Mouse (Mus musculus): Measurements from ENCODE around the gene Rere. TPM values are rescaled to one million over a fixed set of nuclear protein-coding genes. Genes with fewer than 3 reads are reported as not detected.

Rere gene
- polyA plus RNA-seq, 1 experiment, result 42.0 TPM

DNA sequence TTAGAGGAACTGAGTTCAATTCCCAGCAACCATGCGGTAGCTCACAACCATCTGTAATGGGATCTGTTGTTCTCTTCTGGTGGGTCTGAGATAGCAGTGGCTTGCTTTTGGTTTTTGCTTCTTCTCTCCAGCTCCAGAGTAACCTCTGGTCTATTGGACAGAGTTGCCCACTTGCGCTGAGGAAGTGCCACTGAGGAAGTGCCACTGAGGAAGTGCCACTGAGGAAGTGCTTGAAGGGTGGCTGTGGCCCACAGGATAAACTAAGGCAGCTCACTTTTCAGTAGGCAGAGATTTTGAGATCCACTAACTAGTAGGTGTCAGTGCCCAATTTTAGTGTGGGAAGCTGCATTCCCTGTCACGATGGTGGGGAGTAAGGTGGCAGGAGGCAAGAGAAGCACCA lies 327.2 kb downstream of the Rere start:
- WGBS, result 94% methylated on average over 3 of the region's 3 CpGs
- H3K4me1 ChIP-seq (ENCODE audit: control insufficient read depth, insufficient read depth, low read length), result peaks cover 12% of the 10 kb centered on the region; the same call in 1 of the 2 replicates
- no peak overlapping the region for H3K4me3 ChIP-seq (replicated peaks; ENCODE audit: extremely low read depth, low read depth, low read length)
- TF ChIP-seq POLR2A (IDR thresholded peaks at IDR 0.05; ENCODE audit: borderline replicate concordance, extremely low read depth, low read depth, low read length) (no peak), CTCF (IDR thresholded peaks at IDR 0.05; ENCODE audit: insufficient read depth, low read length) (no peak)
- DNase-seq, result no peak

DNA sequence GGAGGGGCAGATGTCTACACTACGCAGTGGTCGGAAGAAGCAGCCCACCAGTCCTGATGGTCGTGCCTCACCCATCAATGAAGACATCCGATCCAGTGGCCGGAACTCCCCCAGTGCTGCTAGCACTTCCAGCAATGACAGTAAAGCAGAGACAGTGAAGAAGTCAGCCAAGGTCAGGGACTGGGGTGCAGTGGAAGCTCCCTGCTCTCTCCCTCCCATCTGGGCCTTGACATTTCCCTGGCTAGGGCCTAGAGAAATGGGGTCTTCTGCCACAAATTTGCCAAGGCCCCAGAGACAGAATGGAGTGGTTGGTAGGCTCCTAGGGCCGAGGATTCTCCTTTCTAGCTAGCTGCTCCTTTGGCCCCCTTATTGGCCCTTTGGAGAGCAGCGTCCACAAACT lies 332.3 kb downstream of the Rere start:
- H3K4me1 ChIP-seq (ENCODE audit: control insufficient read depth, insufficient read depth, low read length), result no peaks in the 10 kb centered on the region
- WGBS, result 85% methylated on average over 7 of the region's 7 CpGs
- TF ChIP-seq CTCF (IDR thresholded peaks at IDR 0.05; ENCODE audit: insufficient read depth, low read length), result no peak
- TF ChIP-seq POLR2A (IDR thresholded peaks at IDR 0.05; ENCODE audit: borderline replicate concordance, extremely low read depth, low read depth, low read length), result no peak
- no peak overlapping the region for H3K4me3 ChIP-seq (replicated peaks; ENCODE audit: extremely low read depth, low read depth, low read length)
- DNase-seq, result no peak

- no peaks in the 10 kb centered on the region for H3K4me1 ChIP-seq (ENCODE audit: control insufficient read depth, insufficient read depth, low read length)
- no peak for DNase-seq
- no peak overlapping the region for H3K4me3 ChIP-seq (replicated peaks; ENCODE audit: extremely low read depth, low read depth, low read length)
- TF ChIP-seq POLR2A (IDR thresholded peaks at IDR 0.05; ENCODE audit: borderline replicate concordance, extremely low read depth, low read depth, low read length), result no peak
- TF ChIP-seq CTCF (IDR thresholded peaks at IDR 0.05; ENCODE audit: insufficient read depth, low read length), result no peak
- 80% methylated on average over 12 of the region's 12 CpGs for WGBS
Measured at GRCm38 (mm10) chr4:150615251-150616028, 334.0 kb downstream of the Rere start.

DNA sequence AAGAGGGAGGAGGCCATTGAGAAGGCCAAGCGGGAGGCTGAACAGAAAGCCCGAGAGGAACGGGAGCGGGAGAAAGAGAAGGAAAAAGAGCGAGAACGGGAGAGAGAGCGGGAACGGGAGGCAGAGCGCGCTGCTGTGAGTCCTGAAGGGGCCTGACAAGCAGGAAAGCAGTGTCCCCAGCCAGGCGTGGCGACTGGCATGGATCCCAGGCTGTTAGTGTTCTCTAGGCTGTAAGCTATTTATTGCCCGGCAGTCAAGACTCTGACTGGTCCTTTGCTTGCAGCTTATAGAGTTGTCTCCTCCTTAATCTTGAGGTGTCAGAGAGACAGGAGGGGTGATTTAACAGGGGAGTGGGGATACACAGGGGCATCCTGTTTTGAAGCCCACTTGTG lies 334.6 kb downstream of the Rere start:
- no peak overlapping the region for H3K4me3 ChIP-seq (replicated peaks; ENCODE audit: extremely low read depth, low read depth, low read length)
- no peaks in the 10 kb centered on the region for H3K4me1 ChIP-seq (ENCODE audit: control insufficient read depth, insufficient read depth, low read length)
- DNase-seq, result no peak
- WGBS, result 57% methylated on average over 13 of the region's 13 CpGs
- TF ChIP-seq CTCF (IDR thresholded peaks at IDR 0.05; ENCODE audit: insufficient read depth, low read length) (no peak), POLR2A (IDR thresholded peaks at IDR 0.05; ENCODE audit: borderline replicate concordance, extremely low read depth, low read depth, low read length) (no peak)

DNA sequence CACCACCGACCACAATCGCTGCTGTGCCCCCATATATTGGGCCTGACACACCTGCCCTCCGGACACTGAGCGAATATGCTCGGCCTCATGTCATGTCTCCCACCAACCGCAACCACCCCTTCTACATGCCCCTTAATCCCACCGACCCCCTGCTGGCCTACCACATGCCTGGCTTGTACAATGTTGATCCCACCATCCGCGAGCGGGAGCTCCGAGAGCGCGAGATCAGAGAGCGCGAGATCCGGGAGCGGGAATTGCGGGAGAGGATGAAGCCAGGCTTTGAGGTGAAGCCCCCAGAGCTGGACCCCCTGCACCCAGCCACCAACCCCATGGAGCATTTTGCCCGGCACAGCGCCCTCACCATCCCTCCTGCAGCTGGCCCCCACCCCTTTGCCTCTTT lies 335.4 kb downstream of the Rere start:
- TF ChIP-seq POLR2A (IDR thresholded peaks at IDR 0.05; ENCODE audit: borderline replicate concordance, extremely low read depth, low read depth, low read length) (no peak), CTCF (IDR thresholded peaks at IDR 0.05; ENCODE audit: insufficient read depth, low read length) (no peak)
- 96% methylated on average over 20 of the region's 20 CpGs for WGBS
- H3K4me3 ChIP-seq (replicated peaks; ENCODE audit: extremely low read depth, low read depth, low read length), result no peak overlapping the region
- H3K4me1 ChIP-seq (ENCODE audit: control insufficient read depth, insufficient read depth, low read length), result no peaks in the 10 kb centered on the region
- DNase-seq, result no peak

DNA sequence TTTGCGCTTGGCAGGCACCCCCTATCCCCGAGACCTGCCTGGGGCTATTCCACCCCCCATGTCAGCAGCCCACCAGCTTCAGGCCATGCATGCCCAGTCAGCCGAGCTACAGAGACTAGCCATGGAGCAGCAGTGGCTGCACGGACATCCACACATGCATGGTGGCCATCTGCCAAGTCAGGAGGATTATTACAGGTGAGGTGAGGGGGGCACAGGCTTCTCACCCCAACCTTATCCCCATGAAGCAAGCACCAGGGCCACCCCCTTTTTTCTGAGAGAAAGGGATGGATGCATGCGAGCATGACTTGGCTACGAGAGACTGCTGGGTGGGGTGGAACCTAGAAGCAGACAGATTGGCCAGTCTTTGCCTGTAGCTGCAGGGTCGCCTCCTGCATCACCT lies 337.6 kb downstream of the Rere start:
- Histone ChIP-seq H3K4me1 (ENCODE audit: control insufficient read depth, insufficient read depth, low read length) (no peaks in the 10 kb centered on the region), H3K4me3 (replicated peaks; ENCODE audit: extremely low read depth, low read depth, low read length) (no peak overlapping the region)
- DNase-seq, result no peak
- WGBS, result 86% methylated on average over 7 of the region's 7 CpGs
- TF ChIP-seq POLR2A (IDR thresholded peaks at IDR 0.05; ENCODE audit: borderline replicate concordance, extremely low read depth, low read depth, low read length) (no peak), CTCF (IDR thresholded peaks at IDR 0.05; ENCODE audit: insufficient read depth, low read length) (no peak)

DNA sequence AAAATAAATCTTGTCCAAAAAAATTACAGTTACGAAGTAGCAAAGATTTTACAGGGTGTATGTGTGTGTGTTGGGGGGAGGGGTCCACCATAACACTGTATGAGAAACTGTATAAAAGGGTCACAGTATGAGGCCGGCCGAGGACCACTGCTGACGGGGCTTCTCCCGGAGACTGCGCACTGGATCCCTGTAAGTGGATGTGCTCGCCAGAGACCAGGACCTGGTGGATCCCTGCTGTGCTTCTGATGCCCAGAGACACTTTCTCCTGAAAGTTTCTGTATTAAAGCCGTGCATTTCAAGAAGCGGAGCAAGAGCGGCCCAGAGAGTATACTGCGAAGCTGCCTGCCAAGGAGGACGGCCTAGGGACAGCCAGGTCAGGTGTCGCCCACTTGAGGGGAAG lies 341.2 kb downstream of the Rere start:
- WGBS, result 88% methylated on average over 13 of the region's 13 CpGs
- Histone ChIP-seq H3K4me3 (replicated peaks; ENCODE audit: extremely low read depth, low read depth, low read length) (no peak overlapping the region), H3K4me1 (ENCODE audit: control insufficient read depth, insufficient read depth, low read length) (no peaks in the 10 kb centered on the region)
- DNase-seq, result no peak
- TF ChIP-seq POLR2A (IDR thresholded peaks at IDR 0.05; ENCODE audit: borderline replicate concordance, extremely low read depth, low read depth, low read length) (no peak), CTCF (IDR thresholded peaks at IDR 0.05; ENCODE audit: insufficient read depth, low read length) (no peak)

GRCm38 (mm10) chr4:150624214-150624823 lies 342.9 kb downstream of the Rere start:
- DNase-seq, result no peak
- Histone ChIP-seq H3K4me1 (ENCODE audit: control insufficient read depth, insufficient read depth, low read length) (no peaks in the 10 kb centered on the region), H3K4me3 (replicated peaks; ENCODE audit: extremely low read depth, low read depth, low read length) (no peak overlapping the region)
- TF ChIP-seq CTCF (IDR thresholded peaks at IDR 0.05; ENCODE audit: insufficient read depth, low read length) (no peak), POLR2A (IDR thresholded peaks at IDR 0.05; ENCODE audit: borderline replicate concordance, extremely low read depth, low read depth, low read length) (no peak)
- WGBS, result 62% methylated on average over 11 of the region's 11 CpGs

DNA sequence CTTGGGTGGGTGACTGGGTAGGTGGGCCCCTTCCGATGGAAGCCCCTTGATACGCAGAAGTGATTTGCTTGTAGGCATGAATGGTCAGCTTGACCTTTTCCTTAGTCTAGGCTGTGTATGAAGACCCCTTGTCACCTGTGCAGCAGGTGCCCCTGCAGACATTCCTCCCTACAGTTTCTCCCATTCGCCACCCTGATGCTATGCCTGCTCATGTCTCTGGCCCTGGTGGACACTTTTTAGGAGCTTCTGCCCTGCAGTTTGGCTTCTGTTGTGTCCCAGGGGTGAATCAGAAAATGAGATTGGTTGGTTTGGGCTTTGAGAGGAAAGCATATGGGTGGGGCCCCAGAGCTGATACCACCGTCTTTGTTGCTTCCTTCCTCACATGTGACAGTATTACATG lies 343.5 kb downstream of the Rere start:
- no peak overlapping the region for H3K4me3 ChIP-seq (replicated peaks; ENCODE audit: extremely low read depth, low read depth, low read length)
- no peak for DNase-seq
- TF ChIP-seq CTCF (IDR thresholded peaks at IDR 0.05; ENCODE audit: insufficient read depth, low read length) (no peak), POLR2A (IDR thresholded peaks at IDR 0.05; ENCODE audit: borderline replicate concordance, extremely low read depth, low read depth, low read length) (no peak)
- WGBS, result 66% methylated on average over 4 of the region's 4 CpGs
- H3K4me1 ChIP-seq (ENCODE audit: control insufficient read depth, insufficient read depth, low read length), result no peaks in the 10 kb centered on the region

GRCm38 (mm10) chr4:150625425-150625824 lies 344.0 kb downstream of the Rere start:
- DNase-seq, result peak; percentile 72
- WGBS, result 30% methylated on average over 1 of the region's 1 CpGs
- H3K4me1 ChIP-seq (ENCODE audit: control insufficient read depth, insufficient read depth, low read length), result no peaks in the 10 kb centered on the region
- no peak overlapping the region for H3K4me3 ChIP-seq (replicated peaks; ENCODE audit: extremely low read depth, low read depth, low read length)
- TF ChIP-seq CTCF (IDR thresholded peaks at IDR 0.05; ENCODE audit: insufficient read depth, low read length) (peak; percentile 76), POLR2A (IDR thresholded peaks at IDR 0.05; ENCODE audit: borderline replicate concordance, extremely low read depth, low read depth, low read length) (no peak)
